Comparison of ENCODE assay signal across 9 mouse cellular contexts in genomic region chr1:186264639-186265038, GRCm38 (mm10).
DNase-seq lines count a peak whose midpoint lies in the region; ATAC-seq and TF ChIP-seq lines count a peak whose summit lies in the region.
"Had no signal": no experiment of that assay in that cellular context is flagged by ENCODE, and none has a peak within 500 bp of the region (broad histone marks: within the 10 kb centered on the region; RNA-seq: fewer than 3 reads in every experiment).

No protein-coding gene starts in this region.

- 16% methylated on average over 3 of the region's 3 CpGs for WGBS in lung, embryonic 15.5 days
- 28% methylated on average over 3 of the region's 3 CpGs for WGBS in heart, postnatal 0 days

- no peaks in the 10 kb centered on the region for H3K27me3 ChIP-seq in lung, embryonic 15.5 days
- H3K27me3 ChIP-seq in heart, postnatal 0 days (ENCODE audit: control insufficient read depth, insufficient read depth, low read length) = no peaks in the 10 kb centered on the region

- no peak for ATAC-seq in lung, embryonic 15.5 days (ENCODE audit: borderline replicate concordance, extremely low read depth, low FRiP score, low TSS enrichment)
- no peak for ATAC-seq in heart, postnatal 0 days (ENCODE audit: insufficient read depth, low read depth)
- ATAC-seq: activated CD4-positive, CD25-positive, alpha-beta regulatory T cell, adult 4 months had no signal

- TF ChIP-seq EP300 in heart, postnatal 0 days (IDR thresholded peaks at IDR 0.05; ENCODE audit: low read depth) = no peak

- no peak for DNase-seq in lung, adult 18-20 months
- DNase-seq in gastrocnemius, postnatal 10 days = peak; percentile 43
- peak; percentile 57 for DNase-seq in heart, postnatal 0 days (ENCODE audit: low spot score)
- peak; percentile 48 to 60 for DNase-seq in lung, postnatal 4 days
- no peak for DNase-seq in layer of hippocampus, adult 8-10 months (ENCODE audit: low spot score in 2 of 2)
- no peak for DNase-seq in left cerebral cortex, postnatal 36 days (ENCODE audit: low spot score in 2 of 2)
- DNase-seq: thymus, postnatal 14 days had no signal

- intact Hi-C loops in left cerebral cortex, postnatal 36 days (cut with DNase I) = no loop called here

- H3K4me2 ChIP-seq in lung, embryonic 15.5 days = no peak overlapping the region
- H3K4me2 ChIP-seq in heart, postnatal 0 days (ENCODE audit: low read depth, low read length) = no peak overlapping the region

- H3K9me3 ChIP-seq in lung, embryonic 15.5 days = no peaks in the 10 kb centered on the region
- H3K9me3 ChIP-seq in heart, postnatal 0 days (replicated peaks; ENCODE audit: control insufficient read depth, low read length) = 0 out of 2 replicates have a peak, but pooled peaks cover 4% of the 10 kb centered on the region

- H3K4me1 ChIP-seq in lung, embryonic 15.5 days = peaks cover 42% of the 10 kb centered on the region
- peaks cover 3% of the 10 kb centered on the region; the same call in 1 of the 2 replicates for H3K4me1 ChIP-seq in heart, postnatal 0 days (ENCODE audit: control insufficient read depth, insufficient read depth)

- H3K36me3 ChIP-seq in lung, embryonic 15.5 days = no peaks in the 10 kb centered on the region
- no peaks in the 10 kb centered on the region for H3K36me3 ChIP-seq in heart, postnatal 0 days (replicated peaks; ENCODE audit: control insufficient read depth, insufficient read depth, low read length)

- no peak overlapping the region for H3K4me3 ChIP-seq in lung, embryonic 15.5 days
- no peak overlapping the region for H3K4me3 ChIP-seq in heart, postnatal 0 days (ENCODE audit: low read depth, low read length)

- peak overlapping the region; percentile 84 for H3K27ac ChIP-seq in lung, embryonic 15.5 days
- H3K27ac ChIP-seq in heart, postnatal 0 days (ENCODE audit: low read depth) = peak overlapping the region; percentile 49

- no peak for TF ChIP-seq CTCF in heart, postnatal 0 days (IDR thresholded peaks at IDR 0.05; ENCODE audit: low read depth)

- H3K9ac ChIP-seq in lung, embryonic 15.5 days = 0 out of 2 replicates have a peak overlapping the region, but pooled peaks have one; percentile 5
- H3K9ac ChIP-seq in heart, postnatal 0 days (replicated peaks; ENCODE audit: low read depth, low read length) = no peak overlapping the region

Comparison
In these comparisons a context has a peak if more than half of its experiments do, and no peak if none do; other contexts are left out.
1. DNase-seq: peak in gastrocnemius, postnatal 10 days (single experiment), heart, postnatal 0 days (single experiment) and lung, postnatal 4 days (2 of 2); none in lung, adult 18-20 months (0 of 2), layer of hippocampus, adult 8-10 months (0 of 2) and left cerebral cortex, postnatal 36 days (0 of 2).